Mouse (Mus musculus): Measurements from ENCODE around the gene Gpr35. TPM values are rescaled to one million over a fixed set of nuclear protein-coding genes. Genes with fewer than 3 reads are reported as not detected.

Gene Gpr35
- polyA plus RNA-seq (2017; shearing (Covaris generic)), result 3.8 TPM

GRCm38 (mm10) chr1:92950607-92951006 lies at the start of gene Gpr35:
Gpr35 (plus strand) TSS chr1:92950865.

GRCm38 (mm10) chr1:92902786-92903185 lies 47.9 kb upstream of the Gpr35 start, which contains the start of gene Ankmy1:
Ankmy1 (minus strand) TSS chr1:92902906.

GRCm38 (mm10) chr1:92906779-92907631 lies 43.7 kb upstream of the Gpr35 start, which contains the start of gene Dusp28:
Dusp28 (plus strand) TSS chr1:92906981.

GRCm38 (mm10) chr1:92910239-92910885 lies 40.3 kb upstream of the Gpr35 start, which contains the start of gene Rnpepl1:
Rnpepl1 (plus strand) TSS chr1:92910783.

GRCm38 (mm10) chr1:92934182-92934827 lies 16.4 kb upstream of the Gpr35 start, which contains the start of gene Capn10:
Capn10 (plus strand) TSS chr1:92934376.

GRCm38 (mm10) chr1:93006061-93006460 lies 55.4 kb downstream of the Gpr35 start, which contains the start of gene Aqp12:
Aqp12 (plus strand) TSS chr1:93006334.

Other genes starting within 250 kb of the Gpr35 start
- 1.1 TPM for gene Gpc1, start 119.2 kb upstream of the Gpr35 start, polyA plus RNA-seq (2017; shearing (Covaris generic))
- 1.1 TPM for gene Ankmy1, start 48.0 kb upstream of the Gpr35 start, polyA plus RNA-seq (2017; shearing (Covaris generic))
- 2.9 TPM for gene Dusp28, start 43.9 kb upstream of the Gpr35 start, polyA plus RNA-seq (2017; shearing (Covaris generic))
- 10.9 TPM for gene Rnpepl1, start 40.1 kb upstream of the Gpr35 start, polyA plus RNA-seq (2017; shearing (Covaris generic))
- 12.2 TPM for gene Capn10, start 16.5 kb upstream of the Gpr35 start, polyA plus RNA-seq (2017; shearing (Covaris generic))
- gene Aqp12, start 55.5 kb downstream of the Gpr35 start, polyA plus RNA-seq (2017; shearing (Covaris generic)), result not detected
- not detected for gene Kif1a, start 151.1 kb downstream of the Gpr35 start, polyA plus RNA-seq (2017; shearing (Covaris generic))
- not detected for gene Agxt, start 184.4 kb downstream of the Gpr35 start, polyA plus RNA-seq (2017; shearing (Covaris generic))
- gene 2310007B03Rik, start 210.1 kb downstream of the Gpr35 start, polyA plus RNA-seq (2017; shearing (Covaris generic)), result not detected
- gene Crocc2, start 217.9 kb downstream of the Gpr35 start, polyA plus RNA-seq (2017; shearing (Covaris generic)), result 0.05 TPM